Mouse (Mus musculus): Measurements from ENCODE around the gene Rps11.

Gene Rps11

GRCm38 (mm10) chr7:45164833-45165232 is 40.6 kb upstream of the Rps11 start:
- peaks cover 6% of the 10 kb centered on the region for H3K9me3 ChIP-seq (ENCODE audit: low read length)
- peaks cover 72% of the 10 kb centered on the region for H3K4me1 ChIP-seq (replicated peaks; ENCODE audit: low read depth, low read length)
- TF ChIP-seq POU5F1 (IDR thresholded peaks at IDR 0.05; ENCODE audit: borderline replicate concordance, low read length), result no peak
- no peak for TF ChIP-seq CTCF (conservative IDR thresholded peaks at IDR 0.05; ENCODE audit: low read length)
- no peak for TF ChIP-seq NANOG (IDR thresholded peaks at IDR 0.05; ENCODE audit: borderline replicate concordance, low read length)
- peaks cover 67% of the 10 kb centered on the region for H3K27me3 ChIP-seq (ENCODE audit: insufficient read depth, low read length)
- peak overlapping the region; percentile 86; the same call in 1 of the 2 replicates for H3K4me3 ChIP-seq (replicated peaks; ENCODE audit: low read length)
- H3K36me3 ChIP-seq (ENCODE audit: insufficient read depth, low read length), result peaks cover 17% of the 10 kb centered on the region

- TF ChIP-seq CTCF (conservative IDR thresholded peaks at IDR 0.05; ENCODE audit: low read length) (no peak), NANOG (IDR thresholded peaks at IDR 0.05; ENCODE audit: borderline replicate concordance, low read length) (no peak), POU5F1 (IDR thresholded peaks at IDR 0.05; ENCODE audit: borderline replicate concordance, low read length) (no peak)
- no peaks in the 10 kb centered on the region for H3K9me3 ChIP-seq (ENCODE audit: low read length)
- H3K4me1 ChIP-seq (replicated peaks; ENCODE audit: low read depth, low read length), result peaks cover 66% of the 10 kb centered on the region
- peak within 1 kb of the TSS; percentile 86 for H3K4me3 ChIP-seq (replicated peaks; ENCODE audit: low read length)
- H3K36me3 ChIP-seq (ENCODE audit: insufficient read depth, low read length), result peaks cover 21% of the 10 kb centered on the region
- H3K27me3 ChIP-seq (ENCODE audit: insufficient read depth, low read length), result peaks cover 58% of the 10 kb centered on the region
Measured at GRCm38 (mm10) chr7:45163735-45164490, 39.7 kb upstream of the Rps11 start, which contains the start of gene Slc17a7. Gene Slc17a7 (plus strand): TSS chr7:45163949.

- peaks cover 27% of the 10 kb centered on the region for H3K36me3 ChIP-seq (ENCODE audit: insufficient read depth, low read length)
- H3K4me1 ChIP-seq (replicated peaks; ENCODE audit: low read depth, low read length), result peaks cover 61% of the 10 kb centered on the region
- H3K27me3 ChIP-seq (ENCODE audit: insufficient read depth, low read length), result peaks cover 50% of the 10 kb centered on the region
- TF ChIP-seq NANOG (IDR thresholded peaks at IDR 0.05; ENCODE audit: borderline replicate concordance, low read length) (no peak), POU5F1 (IDR thresholded peaks at IDR 0.05; ENCODE audit: borderline replicate concordance, low read length) (no peak), CTCF (conservative IDR thresholded peaks at IDR 0.05; ENCODE audit: low read length) (no peak)
- peak overlapping the region; percentile 86; the same call in 1 of the 2 replicates for H3K4me3 ChIP-seq (replicated peaks; ENCODE audit: low read length)
- H3K9me3 ChIP-seq (ENCODE audit: low read length), result no peaks in the 10 kb centered on the region
Measured at GRCm38 (mm10) chr7:45162996-45163615, 38.9 kb upstream of the Rps11 start.

- peaks cover 44% of the 10 kb centered on the region for H3K27me3 ChIP-seq (ENCODE audit: insufficient read depth, low read length)
- no peaks in the 10 kb centered on the region for H3K9me3 ChIP-seq (ENCODE audit: low read length)
- peaks cover 33% of the 10 kb centered on the region for H3K36me3 ChIP-seq (ENCODE audit: insufficient read depth, low read length)
- peak overlapping the region; percentile 62 for H3K4me3 ChIP-seq (replicated peaks; ENCODE audit: low read length)
- TF ChIP-seq NANOG (IDR thresholded peaks at IDR 0.05; ENCODE audit: borderline replicate concordance, low read length) (no peak), POU5F1 (IDR thresholded peaks at IDR 0.05; ENCODE audit: borderline replicate concordance, low read length) (no peak), CTCF (conservative IDR thresholded peaks at IDR 0.05; ENCODE audit: low read length) (no peak)
- H3K4me1 ChIP-seq (replicated peaks; ENCODE audit: low read depth, low read length), result peaks cover 55% of the 10 kb centered on the region
Measured at GRCm38 (mm10) chr7:45162551-45162950, 38.3 kb upstream of the Rps11 start.

GRCm38 (mm10) chr7:45161612-45162473 is 37.6 kb upstream of the Rps11 start:
- H3K4me1 ChIP-seq (replicated peaks; ENCODE audit: low read depth, low read length), result peaks cover 49% of the 10 kb centered on the region
- peak overlapping the region; percentile 62 for H3K4me3 ChIP-seq (replicated peaks; ENCODE audit: low read length)
- peaks cover 38% of the 10 kb centered on the region for H3K36me3 ChIP-seq (ENCODE audit: insufficient read depth, low read length)
- no peaks in the 10 kb centered on the region for H3K9me3 ChIP-seq (ENCODE audit: low read length)
- H3K27me3 ChIP-seq (ENCODE audit: insufficient read depth, low read length), result peaks cover 37% of the 10 kb centered on the region
- TF ChIP-seq CTCF (conservative IDR thresholded peaks at IDR 0.05; ENCODE audit: low read length) (peak; percentile 15), NANOG (IDR thresholded peaks at IDR 0.05; ENCODE audit: borderline replicate concordance, low read length) (no peak)

- H3K4me1 ChIP-seq (replicated peaks; ENCODE audit: low read depth, low read length), result peaks cover 51% of the 10 kb centered on the region
- no peak for TF ChIP-seq NANOG (IDR thresholded peaks at IDR 0.05; ENCODE audit: borderline replicate concordance, low read length)
- TF ChIP-seq CTCF (conservative IDR thresholded peaks at IDR 0.05; ENCODE audit: low read length), result no peak
- TF ChIP-seq POU5F1 (IDR thresholded peaks at IDR 0.05; ENCODE audit: borderline replicate concordance, low read length), result no peak
- peaks cover 38% of the 10 kb centered on the region for H3K36me3 ChIP-seq (ENCODE audit: insufficient read depth, low read length)
- no peaks in the 10 kb centered on the region for H3K9me3 ChIP-seq (ENCODE audit: low read length)
- peaks cover 29% of the 10 kb centered on the region for H3K27me3 ChIP-seq (ENCODE audit: insufficient read depth, low read length)
- no peak overlapping the region for H3K4me3 ChIP-seq (replicated peaks; ENCODE audit: low read length)
Measured at GRCm38 (mm10) chr7:45160866-45161265, 36.6 kb upstream of the Rps11 start.

- peaks cover 38% of the 10 kb centered on the region for H3K36me3 ChIP-seq (ENCODE audit: insufficient read depth, low read length)
- H3K9me3 ChIP-seq (ENCODE audit: low read length), result no peaks in the 10 kb centered on the region
- TF ChIP-seq NANOG (IDR thresholded peaks at IDR 0.05; ENCODE audit: borderline replicate concordance, low read length) (no peak), CTCF (conservative IDR thresholded peaks at IDR 0.05; ENCODE audit: low read length) (no peak), POU5F1 (IDR thresholded peaks at IDR 0.05; ENCODE audit: borderline replicate concordance, low read length) (no peak)
- H3K4me1 ChIP-seq (replicated peaks; ENCODE audit: low read depth, low read length), result peaks cover 51% of the 10 kb centered on the region
- peaks cover 23% of the 10 kb centered on the region for H3K27me3 ChIP-seq (ENCODE audit: insufficient read depth, low read length)
- no peak overlapping the region for H3K4me3 ChIP-seq (replicated peaks; ENCODE audit: low read length)
Measured at GRCm38 (mm10) chr7:45160316-45160800, 36.1 kb upstream of the Rps11 start.

- Histone ChIP-seq H3K4me1 (replicated peaks; ENCODE audit: low read depth, low read length) (peaks cover 43% of the 10 kb centered on the region), H3K36me3 (ENCODE audit: insufficient read depth, low read length) (peaks cover 38% of the 10 kb centered on the region), H3K4me3 (replicated peaks; ENCODE audit: low read length) (no peak overlapping the region), H3K9me3 (ENCODE audit: low read length) (no peaks in the 10 kb centered on the region), H3K27me3 (ENCODE audit: insufficient read depth, low read length) (peaks cover 10% of the 10 kb centered on the region)
- TF ChIP-seq NANOG (IDR thresholded peaks at IDR 0.05; ENCODE audit: borderline replicate concordance, low read length) (no peak), POU5F1 (IDR thresholded peaks at IDR 0.05; ENCODE audit: borderline replicate concordance, low read length) (no peak), CTCF (conservative IDR thresholded peaks at IDR 0.05; ENCODE audit: low read length) (no peak)
Measured at GRCm38 (mm10) chr7:45158991-45159390, 34.8 kb upstream of the Rps11 start.
